Mouse (Mus musculus) lung, adult 2 months (tissue): ENCODE data around the gene Gm20388.

Experiments used
- CTCF ChIP-seq: fragments of 200-500 bp; IDR thresholded peaks from 2 replicates; pipeline ENCODE4 v1.5.1; 2011; ENCODE audit warnings: mild to moderate bottlenecking, low read length, control low read depth; ENCODE audit not compliant: insufficient read depth
- POLR2A ChIP-seq: fragments of 200-500 bp; IDR thresholded peaks from 2 replicates; pipeline ENCODE4 v1.6.1; 2011; ENCODE audit warnings: low read depth, mild to moderate bottlenecking, control low read depth, low read length, borderline replicate concordance; ENCODE audit errors: extremely low read depth

- TF ChIP-seq CTCF (no peak), POLR2A (no peak)
Measured at GRCm38 (mm10) chr8:122764790-122765474, 2854.3 kb downstream of the Gm20388 start.
